Mouse (Mus musculus) CD4-positive, CD25-positive, alpha-beta regulatory T cell, adult 2 months (primary cell): ENCODE measurements around the gene Cyb561a3.

Source experiments
- DNase-seq: peaks from one replicate; pipeline ENCODE4 v3.0.0-alpha.2; 2012; ENCODE audit warnings: low read depth, low spot score

The Cyb561a3 gene

GRCm38 (mm10) chr19:10590301-10590700 lies 13.3 kb downstream of the Cyb561a3 start:
- no peak for DNase-seq

GRCm38 (mm10) chr19:10591659-10592377 lies 14.8 kb downstream of the Cyb561a3 start:
- no peak for DNase-seq

GRCm38 (mm10) chr19:10598188-10598587 lies 21.2 kb downstream of the Cyb561a3 start:
- DNase-seq, result peak; percentile 55

- no peak for DNase-seq
Measured at GRCm38 (mm10) chr19:10599648-10600047, 22.7 kb downstream of the Cyb561a3 start.

- DNase-seq, result no peak
Measured at GRCm38 (mm10) chr19:10602247-10602769, 25.3 kb downstream of the Cyb561a3 start.

DNA sequence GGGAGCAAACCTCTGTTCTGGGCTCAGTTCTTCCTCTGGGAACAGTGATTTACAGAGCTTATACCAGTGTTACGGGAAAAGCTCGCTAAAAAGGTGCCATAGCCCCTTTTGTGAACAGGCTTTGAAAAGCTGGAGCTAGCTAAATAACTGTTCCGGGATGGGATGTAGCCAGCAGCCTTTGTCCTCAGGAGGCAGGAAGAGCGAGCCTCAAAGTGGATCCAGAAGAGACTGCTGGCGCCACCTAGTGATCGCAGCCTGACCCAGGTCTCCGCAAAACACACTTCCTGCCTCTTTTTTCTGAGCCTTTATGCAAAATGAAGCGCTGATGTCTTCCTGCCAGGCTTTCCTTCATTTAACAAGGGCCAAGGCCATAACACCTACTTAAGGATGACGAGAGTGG lies 25.8 kb downstream of the Cyb561a3 start:
- peak; percentile 95 for DNase-seq

DNA sequence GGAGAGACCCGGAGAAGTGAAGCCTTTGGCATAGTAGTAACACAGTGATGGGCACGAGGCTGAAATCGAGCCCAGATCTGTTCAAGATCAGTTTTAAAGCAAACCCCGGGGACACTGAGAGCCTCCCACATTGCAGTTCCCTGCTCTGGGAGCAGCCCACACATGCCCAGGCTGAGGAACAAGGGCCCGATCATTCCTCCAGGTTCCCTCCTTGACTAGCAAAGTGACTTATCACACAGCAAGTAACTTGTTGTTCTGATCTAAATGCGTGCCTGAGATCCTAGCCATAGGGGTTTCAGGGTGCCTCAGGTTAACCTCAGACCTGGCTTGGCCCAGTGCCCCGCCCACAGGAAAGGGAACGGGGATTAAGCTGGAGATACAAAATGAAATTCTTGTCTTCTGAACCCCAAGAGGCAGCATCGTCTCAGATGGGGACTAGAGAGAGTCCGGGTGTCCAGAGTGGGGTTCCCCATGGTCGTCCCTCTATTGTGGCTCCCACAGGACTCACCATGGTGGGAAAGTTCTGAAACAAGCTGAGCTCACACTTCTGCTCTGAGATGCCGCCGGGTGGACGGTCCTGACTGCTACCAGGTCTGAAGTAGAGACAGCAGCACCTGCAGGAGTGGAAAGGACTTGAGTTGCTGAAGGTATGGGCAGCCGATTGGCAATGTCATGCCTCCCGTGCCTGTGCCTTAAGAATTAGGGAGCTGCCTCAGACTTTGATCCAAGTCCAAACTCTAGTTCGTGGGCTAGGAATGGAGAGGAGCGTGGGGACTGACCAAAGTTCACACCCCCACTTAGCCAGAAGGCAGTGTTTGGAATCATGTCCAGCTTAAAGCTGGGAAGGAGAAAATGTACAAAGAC lies 26.9 kb downstream of the Cyb561a3 start:
- DNase-seq, result peak; percentile 17

- DNase-seq, result no peak
Measured at GRCm38 (mm10) chr19:10604534-10604933, 27.6 kb downstream of the Cyb561a3 start.

DNA sequence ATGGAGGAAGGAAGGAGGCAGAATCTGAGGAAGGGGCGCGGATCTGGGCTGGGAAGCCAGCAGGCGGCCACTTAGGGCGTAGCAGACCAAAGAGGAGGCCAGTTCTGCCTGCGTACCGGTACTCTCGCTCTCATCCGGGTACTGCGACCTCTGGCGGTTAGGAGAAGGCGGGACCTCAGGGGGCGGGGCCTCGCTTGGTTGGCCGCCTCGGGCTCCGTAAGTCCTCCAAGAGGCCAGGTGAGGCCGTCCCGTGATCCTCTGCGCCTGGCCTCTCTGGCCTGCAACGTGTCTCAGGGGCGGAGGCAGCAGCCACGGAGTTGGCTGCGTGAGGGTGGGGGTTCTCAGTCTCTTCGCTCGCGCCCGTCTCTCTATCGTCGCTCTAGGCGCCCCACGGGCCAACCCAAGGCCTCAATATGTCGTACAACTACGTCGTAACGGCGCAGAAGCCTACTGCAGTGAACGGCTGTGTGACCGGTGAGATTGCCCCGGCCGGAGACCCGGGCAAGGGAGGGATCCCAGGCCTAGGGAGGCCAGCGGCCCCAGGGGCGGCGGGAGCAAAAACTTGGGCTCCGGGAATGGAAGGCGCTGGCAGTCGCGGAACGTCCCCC lies 28.4 kb downstream of the Cyb561a3 start, which contains the start of the genes Ddb1 and Tkfc:
TSS of gene Ddb1 (plus strand) at position 35 of the 608 bp plus-strand sequence.
TSS of gene Tkfc (minus strand) at position 362 of the 608 bp plus-strand sequence.
- DNase-seq, result peak; percentile 99

DNA sequence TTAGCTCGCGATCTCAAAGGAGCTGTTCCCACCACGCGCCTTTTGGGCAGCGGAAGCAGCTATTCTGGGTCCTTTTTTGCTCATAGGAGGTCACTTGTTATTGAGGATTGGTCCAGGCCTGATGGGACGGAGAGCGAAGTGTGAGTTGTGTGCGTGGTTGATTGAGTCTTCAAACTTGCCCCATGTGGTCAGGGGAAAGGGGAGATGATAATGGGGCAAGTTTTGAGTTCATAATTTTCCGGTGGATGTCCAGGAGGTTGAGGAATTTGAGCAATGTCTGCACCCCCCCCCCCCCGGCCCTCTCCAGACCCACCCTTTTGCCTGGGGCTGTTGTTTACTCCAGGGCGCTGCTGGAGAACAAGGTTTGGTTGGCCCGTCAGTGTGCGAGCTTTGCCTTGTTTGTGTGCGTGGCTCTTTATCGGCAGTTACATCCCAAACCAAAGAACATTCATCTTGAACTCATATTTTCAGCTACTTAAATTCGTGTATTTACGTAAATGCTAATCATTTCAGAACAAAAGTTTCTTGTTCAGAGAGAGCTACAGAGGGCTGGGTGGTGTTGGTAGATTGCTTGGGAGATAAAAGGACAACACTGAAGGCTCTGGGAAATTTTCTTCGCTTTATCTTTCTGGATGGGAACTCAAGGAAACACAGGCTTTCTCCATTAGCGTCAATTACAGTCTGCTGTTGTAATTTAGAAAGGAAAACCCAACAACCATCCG lies 29.1 kb downstream of the Cyb561a3 start:
- peak; percentile 41 for DNase-seq

DNA sequence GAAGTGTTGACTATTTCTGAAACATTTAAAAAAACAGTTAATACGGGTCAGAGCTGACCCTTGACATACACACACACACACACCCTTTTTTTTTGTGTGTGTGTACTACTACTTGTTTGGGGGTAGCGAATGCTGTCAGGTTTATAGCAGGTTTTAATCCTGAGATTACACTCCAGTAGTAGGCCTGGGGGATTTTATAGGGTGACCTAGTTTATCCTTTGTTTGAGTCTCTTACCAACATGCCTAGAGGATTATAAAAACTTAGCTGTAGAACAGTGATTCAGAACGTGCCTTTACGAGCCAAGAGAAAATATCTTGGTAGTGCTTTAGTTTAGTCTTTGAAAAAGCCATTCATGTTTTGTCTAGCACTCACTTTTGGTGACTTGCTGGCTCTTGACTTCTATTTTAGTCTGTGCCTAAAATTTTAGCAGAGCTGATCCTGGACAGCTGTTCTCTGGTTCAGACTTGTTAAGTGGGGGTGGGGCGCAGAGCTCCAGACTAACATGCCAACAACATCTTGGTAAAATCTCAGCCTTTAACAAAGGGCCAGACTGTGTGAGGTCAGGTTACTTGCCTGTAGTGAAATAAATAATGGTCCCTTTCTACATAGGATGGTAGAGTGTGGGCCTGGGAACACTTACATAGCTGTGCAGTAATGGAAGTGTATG lies 31.7 kb downstream of the Cyb561a3 start:
- DNase-seq, result no peak

- DNase-seq, result peak; percentile 39
Measured at GRCm38 (mm10) chr19:10634106-10634871, 57.3 kb downstream of the Cyb561a3 start, which contains the start of gene Vwce. Gene Vwce (plus strand): TSS chr19:10634213.

GRCm38 (mm10) chr19:10634872-10635318 lies 57.9 kb downstream of the Cyb561a3 start:
- DNase-seq, result peak; percentile 28

DNA sequence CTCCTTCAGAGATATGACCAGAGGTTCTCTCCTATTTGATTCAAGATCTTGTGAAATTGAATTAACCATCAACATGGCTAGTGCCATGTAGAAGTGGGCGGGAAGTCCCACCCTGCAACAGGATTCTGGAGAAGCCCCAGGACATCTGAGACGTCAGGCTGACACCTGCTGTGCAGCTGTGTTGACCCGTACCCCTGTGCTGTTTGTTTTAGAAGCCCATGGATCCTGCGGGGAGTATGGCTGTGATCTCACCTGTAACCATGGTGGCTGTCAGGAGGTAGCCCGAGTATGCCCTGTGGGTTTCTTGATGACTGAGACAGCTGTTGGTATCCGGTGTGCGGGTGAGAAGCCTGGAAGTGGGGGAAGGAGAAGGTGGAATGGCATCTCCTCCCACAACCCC lies 60.9 kb downstream of the Cyb561a3 start:
- no peak for DNase-seq

- no peak for DNase-seq
Measured at GRCm38 (mm10) chr19:10640080-10640479, 63.1 kb downstream of the Cyb561a3 start.

DNA sequence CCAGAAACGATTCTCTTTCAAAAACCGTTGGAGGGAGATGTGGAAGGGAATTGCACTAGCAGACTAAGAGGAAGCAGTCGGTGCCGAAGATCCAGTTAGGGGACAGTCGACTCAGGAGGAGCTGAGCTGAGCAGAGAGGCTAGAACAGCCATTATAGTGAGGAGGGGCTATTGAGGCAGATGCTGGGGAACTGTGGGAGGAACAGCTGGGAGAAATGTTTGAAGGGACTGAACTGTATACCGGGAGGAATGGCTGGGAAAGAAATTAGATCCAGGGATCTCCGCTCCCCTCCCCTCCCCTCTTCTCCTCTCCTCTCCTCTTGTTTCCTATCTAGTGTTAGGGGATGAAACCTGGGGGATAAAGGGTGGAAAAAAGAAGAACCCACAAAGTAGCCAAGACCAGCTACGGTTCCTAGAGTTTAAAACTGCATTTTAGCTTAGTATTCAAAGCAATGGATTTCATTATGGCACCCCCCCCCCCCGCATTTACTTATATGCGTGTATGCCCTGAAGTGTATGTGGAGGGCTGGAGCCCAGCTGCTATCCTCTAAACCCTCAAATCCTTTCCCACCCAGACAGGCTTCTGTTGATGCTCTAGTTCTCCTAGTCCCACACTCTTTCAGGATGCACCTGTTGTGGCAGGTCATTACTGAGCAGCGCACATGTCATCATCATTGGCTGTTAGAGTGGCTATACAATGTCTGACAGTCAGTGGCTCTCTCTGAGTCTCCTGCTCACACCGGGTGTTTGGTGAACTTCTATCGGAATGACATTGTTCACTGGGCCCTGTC lies 63.8 kb downstream of the Cyb561a3 start:
- DNase-seq, result no peak
